Mouse (Mus musculus): ENCODE measurements around the gene Med13l. TPM values are rescaled to one million over a fixed set of nuclear protein-coding genes. Genes with fewer than 3 reads are reported as not detected.

Med13l gene
- polyA plus RNA-seq, 1 experiment from 2014 or later: 10.2 TPM

DNA sequence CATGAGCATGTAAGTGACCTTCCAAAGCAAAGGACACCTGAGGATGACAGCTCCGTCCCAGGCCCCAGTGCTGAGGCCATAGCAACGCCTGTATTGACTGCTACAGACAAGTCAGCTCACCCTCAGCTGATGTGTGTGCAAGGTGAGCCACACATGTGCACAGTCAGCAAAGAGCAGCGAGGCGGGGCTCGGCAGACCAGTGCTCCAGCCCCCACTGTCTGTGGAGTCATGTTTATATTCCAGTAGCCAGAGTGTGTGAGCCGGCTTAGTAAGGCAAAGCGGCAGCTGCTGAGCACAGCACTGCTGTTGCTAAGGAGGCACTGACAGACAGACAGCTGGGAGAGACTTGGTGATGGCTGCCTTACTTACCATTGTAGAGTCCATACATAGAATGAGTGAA is 59.3 kb downstream of the Med13l start:
- H3K9me3 ChIP-seq (replicated peaks): no peaks in the 10 kb centered on the region
- peak; percentile 69; the same call in 1 of the 2 replicates for ATAC-seq (replicated peaks; ENCODE audit: low FRiP score)

DNA sequence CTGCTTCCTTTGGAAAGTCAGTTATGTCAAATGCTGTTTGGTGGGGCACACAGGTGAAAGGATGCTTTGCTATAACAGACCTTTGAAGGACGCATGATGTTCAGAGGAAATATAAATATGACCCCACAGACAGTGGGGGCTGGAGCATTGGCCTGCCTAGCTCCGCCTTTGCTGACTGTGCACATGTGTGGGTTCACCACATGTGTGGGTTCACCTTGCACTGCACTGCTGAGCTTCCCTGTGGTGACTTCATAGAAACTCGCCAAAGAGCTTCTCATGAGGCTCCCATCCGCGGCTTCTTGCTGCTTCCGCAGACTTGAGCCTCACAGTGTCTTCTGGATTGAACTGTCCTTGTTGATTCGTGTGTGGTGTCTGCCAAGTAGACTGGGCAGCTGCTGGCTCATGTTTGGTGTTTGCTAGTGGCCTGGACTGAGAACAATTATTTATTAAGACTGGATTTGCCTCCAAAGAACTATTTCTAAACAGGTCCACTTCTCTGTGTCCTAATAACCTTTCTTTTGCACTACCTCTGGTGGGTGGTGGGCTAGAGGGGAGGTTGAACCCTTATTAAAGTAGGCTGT is 59.9 kb downstream of the Med13l start:
- no peak overlapping the region for H3K4me2 ChIP-seq
- H3K4me1 ChIP-seq: peaks cover 42% of the 10 kb centered on the region
- H3K9me3 ChIP-seq (replicated peaks): no peaks in the 10 kb centered on the region
- H3K27ac ChIP-seq: no peak overlapping the region
- ATAC-seq (replicated peaks; ENCODE audit: low FRiP score): no peak
- H3K36me3 ChIP-seq: no peaks in the 10 kb centered on the region
- no peak overlapping the region for H3K4me3 ChIP-seq (replicated peaks)
- H3K27me3 ChIP-seq: no peaks in the 10 kb centered on the region
- WGBS: 87% methylated on average over 7 of the region's 7 CpGs
- H3K9ac ChIP-seq: no peak overlapping the region

More for the DNA sequence above, 59.3 kb downstream of the Med13l start:
- H3K9ac ChIP-seq: no peak overlapping the region
- no peak overlapping the region for H3K4me3 ChIP-seq (replicated peaks)
- no peak overlapping the region for H3K27ac ChIP-seq
- WGBS: 49% methylated on average over 7 of the region's 7 CpGs
- peaks cover 44% of the 10 kb centered on the region for H3K4me1 ChIP-seq
- H3K36me3 ChIP-seq: no peaks in the 10 kb centered on the region
- H3K4me2 ChIP-seq: no peak overlapping the region
- no peaks in the 10 kb centered on the region for H3K27me3 ChIP-seq

DNA sequence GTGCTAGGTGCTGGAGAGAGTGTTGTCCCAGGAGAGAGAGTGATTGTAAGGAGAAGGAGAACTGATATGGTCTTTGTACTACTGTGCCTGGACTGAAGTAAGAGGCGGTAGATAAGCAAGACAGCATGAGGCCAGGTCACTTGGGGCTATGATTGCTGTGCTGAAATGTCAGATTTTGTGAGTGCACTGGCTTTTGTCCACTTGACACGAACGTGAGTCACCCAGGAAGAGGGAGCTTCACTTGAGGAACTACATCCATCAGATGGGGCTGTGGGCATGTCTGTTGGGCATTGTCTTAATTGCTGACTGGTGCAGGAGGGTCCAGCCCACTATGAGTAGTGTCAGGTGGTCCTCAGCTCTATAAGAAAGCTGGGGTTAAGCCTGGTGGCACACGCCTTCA is 61.4 kb downstream of the Med13l start:
- no peak overlapping the region for H3K4me2 ChIP-seq
- H3K27me3 ChIP-seq: no peaks in the 10 kb centered on the region
- no peak overlapping the region for H3K4me3 ChIP-seq (replicated peaks)
- no peaks in the 10 kb centered on the region for H3K36me3 ChIP-seq
- 83% methylated on average over 4 of the region's 4 CpGs for WGBS
- ATAC-seq (replicated peaks; ENCODE audit: low FRiP score): no peak
- H3K9me3 ChIP-seq (replicated peaks): no peaks in the 10 kb centered on the region
- no peak overlapping the region for H3K27ac ChIP-seq
- H3K9ac ChIP-seq: no peak overlapping the region
- peaks cover 39% of the 10 kb centered on the region for H3K4me1 ChIP-seq

DNA sequence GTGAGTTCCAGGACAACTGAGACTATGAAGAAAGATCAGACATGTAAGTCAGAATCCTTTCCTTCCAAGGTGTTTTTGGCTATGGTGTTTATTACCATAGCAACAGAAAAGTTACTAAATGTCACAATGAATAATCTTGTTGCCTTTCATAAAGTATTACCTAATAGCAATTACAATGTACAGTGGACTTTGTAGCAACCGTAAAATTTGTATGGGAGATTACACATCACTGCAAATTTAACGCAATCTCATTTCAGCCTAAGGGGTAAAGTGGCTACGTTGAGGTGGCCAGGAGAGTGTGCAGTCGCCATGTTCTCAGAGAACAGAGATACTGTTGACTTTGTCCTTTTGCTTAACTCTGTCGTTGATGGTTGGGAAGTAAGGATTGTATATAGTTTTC is 61.9 kb downstream of the Med13l start:
- Histone ChIP-seq H3K4me3 (replicated peaks) (no peak overlapping the region), H3K36me3 (no peaks in the 10 kb centered on the region), H3K4me1 (peaks cover 37% of the 10 kb centered on the region), H3K27ac (no peak overlapping the region), H3K27me3 (no peaks in the 10 kb centered on the region), H3K9me3 (replicated peaks) (no peaks in the 10 kb centered on the region), H3K4me2 (no peak overlapping the region), H3K9ac (no peak overlapping the region)
- WGBS: 91% methylated on average over 5 of the region's 5 CpGs
- no peak for ATAC-seq (replicated peaks; ENCODE audit: low FRiP score)

DNA sequence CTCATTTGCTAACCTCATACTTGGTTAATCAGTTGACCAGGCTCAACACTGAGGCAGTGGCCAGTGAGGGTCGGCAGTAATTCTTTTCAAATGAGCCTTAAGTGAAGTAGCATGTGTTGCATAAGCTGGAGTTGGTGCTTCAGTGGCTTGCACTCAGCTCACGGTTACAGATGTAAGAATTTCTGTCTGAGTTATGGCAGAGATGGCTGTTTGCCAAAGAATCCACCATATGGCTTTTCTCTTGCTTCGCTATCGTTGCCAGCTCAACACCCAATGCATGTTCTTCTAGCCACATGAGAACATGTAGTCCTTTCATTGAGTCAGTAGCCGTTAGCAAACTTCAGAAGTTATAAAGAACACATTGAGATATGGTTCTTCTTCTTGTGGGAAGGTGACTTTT is 63.3 kb downstream of the Med13l start:
- WGBS: 53% methylated on average over 5 of the region's 5 CpGs

DNA sequence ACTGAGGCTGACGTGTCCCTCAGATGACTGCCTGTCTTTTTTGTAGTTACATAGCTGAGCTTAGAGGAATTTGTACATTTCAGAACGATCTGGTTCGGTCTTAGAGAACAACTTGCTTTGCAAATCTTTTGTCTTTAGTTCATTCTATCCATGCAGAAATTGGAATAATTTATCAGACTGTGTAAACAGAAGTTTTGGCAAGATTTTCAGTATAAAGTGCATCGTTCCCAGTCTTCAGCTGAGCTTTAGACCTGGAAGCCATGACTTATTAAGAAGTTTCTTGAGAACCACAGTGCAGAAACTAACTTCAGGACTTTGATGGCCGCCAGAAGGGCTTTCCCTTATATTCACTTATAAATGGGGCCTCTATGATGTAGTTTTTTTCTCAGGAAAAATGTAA is 67.2 kb downstream of the Med13l start:
- Histone ChIP-seq H3K9ac (no peak overlapping the region), H3K9me3 (replicated peaks) (no peaks in the 10 kb centered on the region), H3K4me2 (no peak overlapping the region), H3K27me3 (no peaks in the 10 kb centered on the region), H3K27ac (no peak overlapping the region), H3K4me3 (replicated peaks) (no peak overlapping the region), H3K4me1 (peaks cover 13% of the 10 kb centered on the region), H3K36me3 (no peaks in the 10 kb centered on the region)
- WGBS: 76% methylated on average over 5 of the region's 5 CpGs
- no peak for ATAC-seq (replicated peaks; ENCODE audit: low FRiP score)

More for the DNA sequence above, 63.3 kb downstream of the Med13l start:
- no peak overlapping the region for H3K4me2 ChIP-seq
- H3K27me3 ChIP-seq: no peaks in the 10 kb centered on the region
- no peak for ATAC-seq (replicated peaks; ENCODE audit: low FRiP score)
- no peaks in the 10 kb centered on the region for H3K9me3 ChIP-seq (replicated peaks)
- no peaks in the 10 kb centered on the region for H3K36me3 ChIP-seq
- H3K4me1 ChIP-seq: peaks cover 24% of the 10 kb centered on the region
- no peak overlapping the region for H3K4me3 ChIP-seq (replicated peaks)
- no peak overlapping the region for H3K27ac ChIP-seq
- H3K9ac ChIP-seq: no peak overlapping the region

DNA sequence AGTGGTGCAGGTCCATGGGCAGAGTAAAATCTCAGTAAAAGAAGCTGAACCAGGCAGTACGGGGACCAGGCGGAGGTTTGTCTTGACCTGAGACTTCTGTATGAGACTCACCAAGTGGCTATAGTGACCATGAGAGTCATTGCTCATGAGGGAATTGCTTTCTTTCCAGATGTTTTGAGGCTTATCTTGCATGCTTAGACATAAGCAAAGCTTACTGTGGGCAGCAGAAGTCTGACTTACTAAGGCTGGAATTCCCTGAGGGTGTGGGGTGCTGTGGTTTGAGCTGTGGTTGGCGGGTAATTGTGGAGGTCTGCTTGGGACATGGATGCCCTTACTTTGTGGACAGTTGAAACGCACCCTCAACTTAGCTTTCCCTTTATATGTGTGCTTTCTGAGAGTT is 67.7 kb downstream of the Med13l start:
- no peak overlapping the region for H3K27ac ChIP-seq
- no peaks in the 10 kb centered on the region for H3K9me3 ChIP-seq (replicated peaks)
- no peak for ATAC-seq (replicated peaks; ENCODE audit: low FRiP score)
- no peak overlapping the region for H3K9ac ChIP-seq
- no peak overlapping the region for H3K4me3 ChIP-seq (replicated peaks)
- no peak overlapping the region for H3K4me2 ChIP-seq
- H3K4me1 ChIP-seq: peaks cover 13% of the 10 kb centered on the region
- no peaks in the 10 kb centered on the region for H3K27me3 ChIP-seq
- H3K36me3 ChIP-seq: no peaks in the 10 kb centered on the region
- 87% methylated on average over 4 of the region's 4 CpGs for WGBS

DNA sequence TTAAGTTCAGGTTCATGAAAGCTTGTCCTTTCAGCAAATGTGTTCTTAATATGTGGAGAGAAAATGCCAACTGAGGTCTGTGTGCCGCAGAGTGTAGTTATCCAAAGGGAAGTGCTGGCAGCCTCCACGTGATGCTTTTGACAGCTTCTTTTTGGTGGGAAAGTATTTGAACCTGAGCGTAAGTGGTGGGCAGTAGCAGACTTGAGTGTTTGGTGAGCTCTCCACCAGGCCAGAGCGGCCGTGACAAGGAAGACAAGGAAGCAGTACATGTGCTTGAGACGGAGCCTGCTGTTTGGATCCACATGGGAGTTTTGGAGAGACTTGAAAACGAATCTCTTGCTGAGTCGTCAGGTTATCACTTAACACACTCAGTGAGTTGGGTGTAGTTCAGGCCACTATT is 71.9 kb downstream of the Med13l start:
- Histone ChIP-seq H3K27me3 (no peaks in the 10 kb centered on the region), H3K4me2 (no peak overlapping the region), H3K36me3 (no peaks in the 10 kb centered on the region), H3K9ac (no peak overlapping the region), H3K27ac (no peak overlapping the region), H3K4me3 (replicated peaks) (no peak overlapping the region), H3K9me3 (replicated peaks) (no peaks in the 10 kb centered on the region), H3K4me1 (peaks cover 31% of the 10 kb centered on the region)
- WGBS: 77% methylated on average over 8 of the region's 8 CpGs
- no peak for ATAC-seq (replicated peaks; ENCODE audit: low FRiP score)

DNA sequence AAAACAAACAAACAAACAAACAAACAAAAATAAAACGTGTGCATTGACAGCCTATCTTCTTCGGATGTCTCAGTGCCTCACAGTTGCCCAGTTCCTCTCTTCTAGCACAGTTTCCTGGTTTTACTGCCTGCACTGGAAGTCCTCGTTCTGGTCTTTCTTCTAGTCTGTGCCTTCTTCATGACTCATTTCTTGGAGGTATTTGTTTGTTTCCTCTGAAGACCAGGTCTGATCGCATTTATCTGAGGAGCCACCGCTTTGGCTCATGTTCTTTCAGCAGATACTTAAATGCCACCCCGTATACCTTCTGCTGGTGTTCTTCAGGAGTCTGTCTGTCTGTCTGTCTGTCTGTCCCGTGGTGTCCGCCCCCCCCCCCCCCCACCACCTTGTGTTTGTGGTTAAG is 72.6 kb downstream of the Med13l start:
- Histone ChIP-seq H3K4me3 (replicated peaks) (no peak overlapping the region), H3K4me1 (peaks cover 33% of the 10 kb centered on the region), H3K27me3 (no peaks in the 10 kb centered on the region), H3K9ac (no peak overlapping the region), H3K36me3 (no peaks in the 10 kb centered on the region), H3K4me2 (no peak overlapping the region), H3K27ac (no peak overlapping the region), H3K9me3 (replicated peaks) (no peaks in the 10 kb centered on the region)
- ATAC-seq (replicated peaks; ENCODE audit: low FRiP score): no peak
- 80% methylated on average over 8 of the region's 8 CpGs for WGBS

DNA sequence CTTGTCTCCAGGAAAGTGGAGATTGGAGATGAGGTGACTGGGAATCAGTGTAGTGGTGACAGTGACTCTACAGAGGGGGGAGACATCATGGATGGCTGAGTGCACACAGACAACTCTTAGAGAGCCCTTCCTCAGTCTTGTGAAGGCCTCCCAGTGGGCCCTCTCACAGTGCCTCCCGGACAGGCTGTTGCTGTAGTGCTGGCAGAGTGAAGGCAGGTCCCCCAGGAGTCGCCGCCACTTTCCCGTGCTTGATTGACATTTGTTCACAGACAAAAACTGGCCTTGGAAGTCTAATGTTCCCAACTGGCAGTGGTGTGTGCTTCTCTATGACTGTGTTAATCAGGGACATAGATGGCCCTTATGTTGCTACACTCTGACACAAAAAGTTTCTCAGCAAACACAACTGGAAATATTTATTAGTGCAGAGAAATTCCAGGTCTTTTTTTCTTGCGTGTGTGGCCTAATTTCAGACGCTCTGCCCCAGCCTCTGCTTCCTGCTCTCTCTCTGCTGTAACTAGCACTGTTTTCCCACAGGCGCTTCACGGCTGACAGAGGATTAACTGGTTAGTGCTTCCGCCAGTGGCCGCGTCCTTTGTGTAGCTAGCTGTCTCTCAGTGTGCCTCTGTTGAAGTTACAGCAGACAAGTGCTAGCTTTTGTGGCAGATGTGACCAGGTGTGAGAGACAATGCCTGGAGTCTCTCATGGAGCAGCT is 75.2 kb downstream of the Med13l start:
- H3K4me2 ChIP-seq: no peak overlapping the region
- peaks cover 49% of the 10 kb centered on the region for H3K4me1 ChIP-seq
- no peak for ATAC-seq (replicated peaks; ENCODE audit: low FRiP score)
- no peak overlapping the region for H3K4me3 ChIP-seq (replicated peaks)
- H3K9ac ChIP-seq: no peak overlapping the region
- no peaks in the 10 kb centered on the region for H3K27me3 ChIP-seq
- WGBS: 25% methylated on average over 11 of the region's 11 CpGs
- H3K9me3 ChIP-seq (replicated peaks): no peaks in the 10 kb centered on the region
- no peaks in the 10 kb centered on the region for H3K36me3 ChIP-seq
- peak overlapping the region; percentile 30 for H3K27ac ChIP-seq

DNA sequence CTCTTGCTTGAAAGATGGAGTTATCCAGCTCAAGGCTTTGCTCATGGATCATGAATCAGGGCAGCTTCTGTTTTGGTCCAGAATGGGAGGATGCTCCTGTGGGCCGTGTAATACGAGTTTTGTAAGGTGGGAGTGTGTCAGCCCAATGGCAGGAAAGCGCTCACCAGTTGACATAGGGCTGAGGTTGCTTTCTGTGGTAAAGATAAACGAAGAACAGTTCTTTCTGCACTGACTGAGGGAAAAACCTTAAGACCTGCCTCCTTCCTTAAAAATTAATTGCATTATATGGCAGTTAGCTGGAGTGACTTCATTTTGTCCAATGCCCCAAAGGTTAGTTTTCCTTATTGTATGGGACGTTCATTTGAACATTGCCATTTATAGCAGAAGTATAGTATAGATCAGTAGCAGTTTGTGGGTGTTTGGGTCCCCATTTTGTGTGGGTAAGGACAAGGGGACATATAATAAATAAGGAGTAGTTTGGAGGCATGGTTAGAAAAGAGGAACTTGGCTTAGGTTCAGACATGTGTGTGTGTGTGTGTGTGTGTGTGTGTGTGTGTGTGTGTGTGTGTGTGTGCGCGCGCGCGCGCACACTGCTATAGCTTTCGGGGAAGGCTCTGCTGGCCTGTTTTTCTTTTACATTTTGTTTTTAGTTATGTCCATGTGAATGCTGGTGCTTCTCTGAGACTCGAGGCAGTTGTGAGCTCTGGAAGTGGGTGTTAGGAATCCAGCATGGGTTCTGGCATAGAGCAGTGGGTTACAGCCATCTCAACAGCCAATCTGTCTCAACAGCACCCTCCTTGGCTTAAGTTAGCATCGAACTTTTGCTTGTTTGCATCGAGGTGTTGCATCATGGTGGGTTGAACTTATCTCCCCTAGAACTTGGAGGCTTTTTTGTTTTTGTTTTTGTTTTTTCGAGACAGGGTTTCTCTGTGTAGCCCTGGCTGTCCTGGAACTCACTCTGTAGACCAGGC is 76.2 kb downstream of the Med13l start:
- H3K9me3 ChIP-seq (replicated peaks): no peaks in the 10 kb centered on the region
- no peak overlapping the region for H3K4me3 ChIP-seq (replicated peaks)
- H3K4me1 ChIP-seq: peaks cover 52% of the 10 kb centered on the region
- no peak overlapping the region for H3K4me2 ChIP-seq
- no peak overlapping the region for H3K9ac ChIP-seq
- WGBS: 77% methylated on average over 16 of the region's 16 CpGs
- ATAC-seq (replicated peaks; ENCODE audit: low FRiP score): no peak
- H3K27ac ChIP-seq: no peak overlapping the region
- no peaks in the 10 kb centered on the region for H3K36me3 ChIP-seq
- no peaks in the 10 kb centered on the region for H3K27me3 ChIP-seq

DNA sequence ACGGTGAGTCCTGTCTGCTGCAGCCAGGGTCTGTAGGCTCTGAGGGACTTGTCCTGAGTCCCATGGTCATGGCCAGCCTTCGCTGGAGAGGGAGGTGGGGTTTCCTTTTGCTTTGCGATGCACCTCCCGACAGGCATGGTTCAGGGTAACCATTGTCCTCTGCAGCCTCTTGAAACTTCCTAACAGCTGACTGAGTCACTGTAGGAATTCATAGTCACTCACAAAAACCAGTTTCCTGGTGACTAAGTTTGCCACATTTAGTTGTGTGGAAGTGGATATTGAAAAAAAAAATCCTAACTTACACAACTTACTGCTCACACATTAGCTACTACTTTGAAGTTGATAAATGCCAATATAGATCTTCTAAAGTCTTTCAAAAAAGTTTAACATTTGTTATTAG is 77.5 kb downstream of the Med13l start:
- peaks cover 56% of the 10 kb centered on the region for H3K4me1 ChIP-seq

More for the DNA sequence above, 77.5 kb downstream of the Med13l start:
- Histone ChIP-seq H3K27ac (no peak overlapping the region), H3K36me3 (no peaks in the 10 kb centered on the region), H3K4me2 (no peak overlapping the region), H3K9me3 (replicated peaks) (no peaks in the 10 kb centered on the region), H3K27me3 (no peaks in the 10 kb centered on the region), H3K9ac (no peak overlapping the region), H3K4me3 (replicated peaks) (no peak overlapping the region)
- WGBS: 69% methylated on average over 4 of the region's 4 CpGs
- no peak for ATAC-seq (replicated peaks; ENCODE audit: low FRiP score)

Data from kidney, embryonic 15.5 days (tissue).